Mouse (Mus musculus): ENCODE measurements around the gene Phldb1. TPM values are rescaled to one million over a fixed set of nuclear protein-coding genes. Genes with fewer than 3 reads are reported as not detected.
"Not testable (repeated sequence)": the region's sequence is repeated elsewhere in the genome, so short reads cannot be mapped to it uniquely, and the experiment has no call there.

Gene Phldb1
- total and polyA plus RNA-seq, 2 experiments from 2014 or later, result 35.3 to 152 TPM

DNA sequence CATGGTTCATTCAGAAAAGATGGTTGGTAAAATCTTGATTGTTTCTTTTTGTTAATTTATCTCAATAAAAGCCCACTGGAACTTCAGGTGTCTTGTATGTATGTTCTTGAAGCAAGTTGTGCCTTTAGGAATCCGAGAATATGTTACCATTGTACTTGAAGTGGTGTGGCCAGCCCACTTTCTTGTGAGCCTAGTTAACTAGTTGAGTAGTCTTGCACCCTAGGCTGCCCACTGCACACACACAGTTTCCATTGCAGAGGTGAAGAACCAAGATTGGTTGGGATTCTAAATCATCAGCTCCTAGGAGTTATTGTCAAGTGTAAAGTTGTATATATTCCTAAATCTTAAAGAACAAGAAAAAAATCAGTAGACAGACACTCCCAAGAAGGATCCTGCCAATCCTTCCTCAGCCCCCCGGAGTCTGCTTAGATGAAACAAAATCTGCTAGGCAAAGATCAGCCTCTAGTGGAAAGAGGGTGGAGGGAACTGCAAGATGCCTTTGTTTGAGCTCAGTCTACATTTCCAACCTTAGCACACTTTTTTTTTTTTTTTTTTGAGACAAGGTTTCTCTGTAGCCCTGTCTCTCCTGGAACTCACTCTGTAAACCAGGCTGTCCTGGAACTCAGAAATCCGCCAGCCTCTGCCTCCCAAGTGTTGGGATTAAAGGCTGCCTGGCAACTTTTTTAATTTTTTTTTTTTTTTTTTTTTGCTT, 94.2 kb downstream of the Phldb1 start:
- TF ChIP-seq CTCF (IDR thresholded peaks at IDR 0.05; ENCODE audit: low read depth), result peak; percentile 22; the same call in 1 of the 2 replicates
- no peak for ATAC-seq
- Histone ChIP-seq H3K4me2 (ENCODE audit: low read depth, low read length) (no peak overlapping the region), H3K9me3 (ENCODE audit: low read length) (no peaks in the 10 kb centered on the region), H3K27ac (no peak overlapping the region), H3K36me3 (ENCODE audit: insufficient read depth, low read length) (peaks cover 5% of the 10 kb centered on the region), H3K4me3 (ENCODE audit: low read length) (no peak overlapping the region), H3K27me3 (ENCODE audit: insufficient read depth, low read length) (no peaks in the 10 kb centered on the region), H3K9ac (replicated peaks; ENCODE audit: low read length) (no peak overlapping the region), H3K4me1 (ENCODE audit: insufficient read depth, low read length) (no peaks in the 10 kb centered on the region)
- 86% methylated on average over 3 of the region's 3 CpGs for WGBS
- DNase-seq (ENCODE audit: low spot score), result no peak

DNA sequence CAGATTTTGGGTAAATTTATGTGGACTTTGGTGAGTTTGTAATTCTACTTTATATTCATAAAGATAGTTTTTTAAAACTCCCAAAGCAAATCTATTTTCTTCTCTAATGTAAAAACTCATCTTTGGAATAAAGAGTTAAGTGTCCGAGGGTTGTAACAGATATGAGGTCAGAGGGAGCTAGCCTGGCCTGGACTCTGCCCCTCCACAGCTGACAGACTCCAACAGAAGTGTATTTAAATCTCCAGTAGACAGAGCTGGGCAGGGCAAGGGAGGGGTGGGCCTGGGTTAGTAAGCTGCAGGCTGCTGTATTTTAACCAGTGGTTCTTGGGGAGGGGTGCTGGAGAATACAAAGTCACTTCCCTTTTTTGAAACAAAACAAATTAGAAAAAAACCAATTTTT, 95.0 kb downstream of the Phldb1 start:
- not testable (repeated sequence) for H3K9ac ChIP-seq (replicated peaks; ENCODE audit: low read length); H3K27ac ChIP-seq; H3K4me3 ChIP-seq (ENCODE audit: low read length); ATAC-seq; H3K4me2 ChIP-seq (ENCODE audit: low read depth, low read length); H3K9me3 ChIP-seq (ENCODE audit: low read length); H3K27me3 ChIP-seq (ENCODE audit: insufficient read depth, low read length); H3K4me1 ChIP-seq (ENCODE audit: insufficient read depth, low read length); DNase-seq (ENCODE audit: low spot score)
- 81% methylated on average over 1 of the region's 1 CpGs for WGBS
- H3K36me3 ChIP-seq (ENCODE audit: insufficient read depth, low read length), result peaks cover 10% of the 10 kb centered on the region

DNA sequence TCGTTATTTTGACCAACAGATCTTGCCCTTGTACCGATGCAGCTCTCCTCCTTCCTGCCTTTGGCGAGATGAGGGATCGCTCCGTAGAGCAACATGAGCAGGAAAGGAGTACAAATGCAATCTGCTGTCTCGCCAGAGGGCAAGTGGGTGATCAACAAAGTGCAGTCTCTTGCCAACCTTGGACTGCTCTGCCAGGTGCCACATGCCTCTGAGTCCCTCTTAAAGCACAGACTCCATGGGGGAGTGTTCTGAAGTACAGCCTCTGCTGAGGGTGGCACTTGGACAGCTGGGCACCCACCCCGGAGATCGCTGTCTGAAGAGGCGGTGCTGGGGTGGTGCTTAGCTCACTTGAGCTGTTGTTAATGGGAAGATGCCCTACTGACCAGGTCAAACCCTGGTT, 96.3 kb downstream of the Phldb1 start:
- H3K4me3 ChIP-seq (ENCODE audit: low read length); ATAC-seq; H3K9me3 ChIP-seq (ENCODE audit: low read length); H3K27me3 ChIP-seq (ENCODE audit: insufficient read depth, low read length); H3K4me2 ChIP-seq (ENCODE audit: low read depth, low read length); H3K27ac ChIP-seq; H3K9ac ChIP-seq (replicated peaks; ENCODE audit: low read length); H3K4me1 ChIP-seq (ENCODE audit: insufficient read depth, low read length): not testable (repeated sequence)
- 76% methylated on average over 9 of the region's 9 CpGs for WGBS
- DNase-seq (ENCODE audit: low spot score), result peak; percentile 6
- peaks cover 22% of the 10 kb centered on the region for H3K36me3 ChIP-seq (ENCODE audit: insufficient read depth, low read length)

DNA sequence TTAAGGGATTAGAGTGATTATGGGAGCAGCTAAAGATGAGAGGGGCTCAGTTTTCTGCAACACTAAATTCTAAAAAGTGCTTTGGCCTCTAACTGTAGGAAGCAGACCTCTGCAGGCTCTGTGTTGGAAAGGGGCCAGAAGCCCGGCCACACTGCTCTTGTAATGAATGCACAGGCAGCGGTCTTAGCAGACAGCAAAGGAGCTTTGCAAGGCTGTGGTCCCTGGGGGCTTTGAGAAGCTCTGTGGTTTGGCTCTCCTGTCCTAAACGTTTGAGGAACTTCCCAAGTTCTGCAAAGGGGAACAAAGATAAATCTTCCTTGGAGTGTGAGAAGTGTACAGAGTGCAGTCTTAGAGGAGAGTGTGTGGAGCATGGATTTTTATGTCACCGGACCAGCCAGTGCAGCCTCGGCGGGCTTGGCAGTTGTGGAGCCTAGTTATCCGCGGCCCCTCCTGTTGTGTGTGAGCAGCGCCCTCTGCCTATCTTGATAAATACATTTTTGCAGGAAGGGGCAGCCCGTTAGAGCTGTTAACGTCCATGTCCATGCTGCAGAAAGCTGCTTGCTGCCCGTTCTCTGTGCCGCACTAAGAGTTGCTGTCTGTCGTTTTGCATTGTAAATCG, 97.3 kb downstream of the Phldb1 start:
- peak; percentile 45 for TF ChIP-seq CTCF (IDR thresholded peaks at IDR 0.05; ENCODE audit: low read depth)
- Histone ChIP-seq H3K9me3 (ENCODE audit: low read length) (no peaks in the 10 kb centered on the region), H3K27ac (no peak overlapping the region), H3K27me3 (ENCODE audit: insufficient read depth, low read length) (no peaks in the 10 kb centered on the region), H3K36me3 (ENCODE audit: insufficient read depth, low read length) (peaks cover 30% of the 10 kb centered on the region), H3K4me1 (ENCODE audit: insufficient read depth, low read length) (no peaks in the 10 kb centered on the region), H3K4me3 (ENCODE audit: low read length) (no peak overlapping the region), H3K4me2 (ENCODE audit: low read depth, low read length) (no peak overlapping the region), H3K9ac (replicated peaks; ENCODE audit: low read length) (no peak overlapping the region)
- DNase-seq (ENCODE audit: low spot score), result peak; percentile 80
- 40% methylated on average over 15 of the region's 15 CpGs for WGBS
- ATAC-seq, result peak; percentile 56

Other genes starting within 250 kb of the Phldb1 start
- gene Cxcr5, start 173.3 kb downstream of the Phldb1 start, total RNA-seq (2014; rRNA removed), result not detected in 2 replicates
- not detected in 2 replicates for gene Cxcr5, start 173.3 kb downstream of the Phldb1 start, polyA plus RNA-seq (2015; fragmentation: Nextera tagmentation; extraction: Ambion mirVana)
- 52.9 and 56.2 TPM in 2 replicates for gene Ddx6, start 130.3 kb downstream of the Phldb1 start, total RNA-seq (2014; rRNA removed)
- gene Ddx6, start 130.3 kb downstream of the Phldb1 start, polyA plus RNA-seq (2015; fragmentation: Nextera tagmentation; extraction: Ambion mirVana), result 22.3 and 22.7 TPM in 2 replicates
- gene Treh, start 62.0 kb downstream of the Phldb1 start, total RNA-seq (2014; rRNA removed), result not detected in 2 replicates
- not detected in 2 replicates for gene Treh, start 62.0 kb downstream of the Phldb1 start, polyA plus RNA-seq (2015; fragmentation: Nextera tagmentation; extraction: Ambion mirVana)
- 77.1 and 88.4 TPM in 2 replicates for gene Arcn1, start 32.6 kb upstream of the Phldb1 start, total RNA-seq (2014; rRNA removed)
- 102 and 109 TPM in 2 replicates for gene Arcn1, start 32.6 kb upstream of the Phldb1 start, polyA plus RNA-seq (2015; fragmentation: Nextera tagmentation; extraction: Ambion mirVana)
- gene Ift46, start 32.7 kb upstream of the Phldb1 start, total RNA-seq (2014; rRNA removed), result 56.0 and 61.6 TPM in 2 replicates
- gene Ift46, start 32.7 kb upstream of the Phldb1 start, polyA plus RNA-seq (2015; fragmentation: Nextera tagmentation; extraction: Ambion mirVana), result 142 and 144 TPM in 2 replicates
- gene Tmem25, start 64.1 kb upstream of the Phldb1 start, total RNA-seq (2014; rRNA removed), result 26.3 and 41.3 TPM in 2 replicates
- gene Tmem25, start 64.1 kb upstream of the Phldb1 start, polyA plus RNA-seq (2015; fragmentation: Nextera tagmentation; extraction: Ambion mirVana), result 28.9 and 31.9 TPM in 2 replicates
- not detected in 2 replicates for gene Ttc36, start 67.9 kb upstream of the Phldb1 start, total RNA-seq (2014; rRNA removed)
- 1.7 TPM in 1 of 2 replicates, not detected in the other for gene Ttc36, start 67.9 kb upstream of the Phldb1 start, polyA plus RNA-seq (2015; fragmentation: Nextera tagmentation; extraction: Ambion mirVana)
- 18.7 and 20.6 TPM in 2 replicates for gene Kmt2a, start 146.1 kb upstream of the Phldb1 start, total RNA-seq (2014; rRNA removed)
- 14.4 and 19.0 TPM in 2 replicates for gene Kmt2a, start 146.1 kb upstream of the Phldb1 start, polyA plus RNA-seq (2015; fragmentation: Nextera tagmentation; extraction: Ambion mirVana)
- 217 and 223 TPM in 2 replicates for gene Atp5l, start 185.5 kb upstream of the Phldb1 start, total RNA-seq (2014; rRNA removed)
- 1,057 and 1,065 TPM in 2 replicates for gene Atp5l, start 185.5 kb upstream of the Phldb1 start, polyA plus RNA-seq (2015; fragmentation: Nextera tagmentation; extraction: Ambion mirVana)
- 42.9 and 44.5 TPM in 2 replicates for gene Ube4a, start 230.4 kb upstream of the Phldb1 start, total RNA-seq (2014; rRNA removed)
- gene Ube4a, start 230.4 kb upstream of the Phldb1 start, polyA plus RNA-seq (2015; fragmentation: Nextera tagmentation; extraction: Ambion mirVana), result 23.8 and 24.8 TPM in 2 replicates
- not detected in 2 replicates for gene Cd3g, start 245.2 kb upstream of the Phldb1 start, total RNA-seq (2014; rRNA removed)
- gene Cd3g, start 245.2 kb upstream of the Phldb1 start, polyA plus RNA-seq (2015; fragmentation: Nextera tagmentation; extraction: Ambion mirVana), result not detected in 2 replicates
- not detected in 2 replicates for gene Cd3d, start 246.6 kb upstream of the Phldb1 start, total RNA-seq (2014; rRNA removed)
- 0.09 TPM in 1 of 2 replicates, not detected in the other for gene Cd3d, start 246.6 kb upstream of the Phldb1 start, polyA plus RNA-seq (2015; fragmentation: Nextera tagmentation; extraction: Ambion mirVana)